Mouse (Mus musculus) T-cell, adult 2 months (primary cell): Measurements from ENCODE around the gene Krt12.

Experiments used
- DNase-seq: peaks from one replicate; pipeline ENCODE4 v3.0.0; 2022; ENCODE audit warnings: low spot score

Gene Krt12

DNA sequence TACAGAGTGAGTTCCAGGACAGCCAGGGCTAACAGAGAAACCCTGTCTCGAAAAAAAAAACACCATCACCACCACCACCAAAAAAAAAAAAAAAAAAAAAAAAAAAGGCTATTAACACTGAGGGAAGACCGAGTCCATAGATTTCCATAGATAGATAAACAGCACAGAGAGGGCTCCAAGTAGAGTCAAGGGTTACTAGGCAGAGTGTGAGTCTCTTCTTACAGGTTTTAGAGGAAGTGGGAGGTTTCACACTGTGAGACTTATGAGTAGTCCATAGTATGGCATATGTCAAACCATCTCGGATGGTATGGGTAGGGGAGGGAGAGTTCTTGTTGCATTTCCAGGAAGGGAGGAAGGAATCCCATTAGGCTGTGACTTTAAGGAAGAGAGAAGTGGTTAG lies 24.0 kb downstream of the Krt12 start:
- no peak for DNase-seq

DNA sequence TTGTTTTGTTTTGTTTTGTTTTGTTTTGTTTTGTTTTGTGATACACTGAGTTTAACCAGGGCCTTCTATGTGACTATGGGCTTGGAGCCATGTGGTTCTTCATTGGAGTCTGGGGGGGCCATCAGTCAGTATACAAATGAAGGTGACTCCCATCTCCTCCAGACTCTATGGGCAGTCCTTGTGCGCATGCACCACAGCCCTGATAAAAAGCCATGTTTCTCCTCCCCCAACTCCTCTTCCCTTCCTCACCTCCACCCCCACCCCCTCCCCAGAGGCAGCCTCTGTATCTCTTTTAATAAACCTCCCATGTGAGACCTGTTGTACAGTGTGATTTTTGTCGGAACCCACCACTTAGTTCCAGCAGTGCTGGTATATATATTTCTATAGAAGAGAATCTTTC lies 25.4 kb downstream of the Krt12 start:
- DNase-seq: no peak

GRCm38 (mm10) chr11:99396034-99396433 lies 26.0 kb downstream of the Krt12 start:
- DNase-seq: no peak

DNA sequence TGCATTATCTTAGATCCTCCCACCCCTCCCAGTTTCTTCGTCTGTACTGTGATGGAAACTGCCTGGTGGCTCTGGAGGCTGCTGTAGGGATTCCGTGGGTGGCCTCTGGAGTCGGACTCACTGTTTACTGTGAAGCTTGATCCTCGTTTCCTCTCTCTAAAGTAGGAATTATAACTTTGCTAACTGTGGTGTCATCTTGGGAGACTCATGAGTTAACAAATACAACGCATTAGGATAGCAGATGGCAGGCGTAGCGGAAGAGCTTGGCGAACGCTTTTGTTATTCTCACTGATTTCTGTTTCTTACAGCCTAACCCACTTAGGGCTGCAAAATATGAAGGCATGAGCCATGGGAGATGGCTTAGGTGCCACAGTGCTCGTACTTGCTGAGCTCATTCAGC lies 29.6 kb downstream of the Krt12 start:
- DNase-seq: no peak

GRCm38 (mm10) chr11:99391375-99391774 lies 30.7 kb downstream of the Krt12 start:
- DNase-seq: no peak

GRCm38 (mm10) chr11:99390866-99391265 lies 31.2 kb downstream of the Krt12 start:
- no peak for DNase-seq

DNA sequence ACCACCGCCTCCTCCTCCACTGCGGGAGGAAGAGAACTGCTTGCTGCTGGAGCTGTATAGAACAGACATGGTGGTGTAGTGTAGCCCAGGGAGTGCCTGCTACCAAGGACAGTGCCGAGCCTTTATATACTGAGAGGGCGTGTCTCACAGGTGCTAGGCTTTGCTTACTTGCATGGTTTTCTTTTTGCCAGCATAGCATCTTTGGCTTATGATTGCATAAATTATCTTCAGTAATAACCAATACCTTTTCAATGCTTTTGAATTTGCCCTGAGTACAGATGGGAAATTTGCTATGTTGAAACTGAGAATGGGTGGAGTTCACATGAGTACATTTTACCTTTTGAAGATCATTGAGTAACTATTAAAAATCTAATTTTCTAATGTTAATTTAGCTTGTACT lies 32.8 kb downstream of the Krt12 start, which contains the start of gene Krt10:
Gene Krt10 (minus strand): TSS at position 101 of the 400 bp plus-strand sequence.
- DNase-seq: no peak

DNA sequence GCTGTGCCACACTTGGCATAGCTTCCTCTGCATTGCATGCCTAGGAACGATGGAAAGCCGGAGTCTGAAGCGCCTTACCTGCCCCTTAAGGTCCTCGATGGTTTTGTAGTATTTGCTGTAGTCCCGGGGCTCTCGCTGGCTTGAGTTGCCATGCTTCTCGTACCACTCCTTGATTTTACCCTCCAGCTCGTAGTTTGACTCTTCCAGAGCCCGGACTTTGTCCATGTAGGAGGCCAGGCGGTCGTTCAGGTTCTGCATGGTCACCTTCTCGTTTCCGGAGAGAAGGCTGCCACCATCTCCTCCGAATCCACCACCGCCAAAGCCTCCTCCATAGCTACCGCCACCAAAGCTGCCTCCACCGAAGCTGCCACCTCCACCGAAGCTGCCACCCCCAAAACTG lies 33.4 kb downstream of the Krt12 start:
- no peak for DNase-seq

- peak; percentile 79 for DNase-seq
Measured at GRCm38 (mm10) chr11:99385813-99386721, 36.0 kb downstream of the Krt12 start.

DNA sequence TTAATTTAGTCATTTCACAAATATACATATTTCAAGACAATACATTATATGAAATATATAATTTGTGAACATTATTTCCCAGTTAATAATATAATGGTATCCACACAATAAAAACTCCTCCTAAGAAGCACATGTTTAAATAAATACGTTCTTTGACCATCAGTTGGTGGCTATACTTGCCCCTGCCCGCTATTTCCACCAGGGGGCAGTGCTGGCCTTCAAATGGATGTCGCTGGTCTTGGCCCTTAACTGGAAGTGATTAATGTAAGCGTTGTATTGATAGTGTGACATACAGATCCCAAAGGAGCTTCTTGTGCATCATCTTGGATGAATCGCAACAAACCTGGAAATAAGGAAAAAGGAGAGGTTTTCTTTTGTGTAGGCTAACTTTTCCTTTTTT lies 42.5 kb downstream of the Krt12 start:
- DNase-seq: peak; percentile 70

- no peak for DNase-seq
Measured at GRCm38 (mm10) chr11:99374803-99375202, 47.3 kb downstream of the Krt12 start, which contains the start of gene Krt28. TSS of gene Krt28 (minus strand) at chr11:99374903.

- no peak for DNase-seq
Measured at GRCm38 (mm10) chr11:99369853-99370451, 52.1 kb downstream of the Krt12 start.

GRCm38 (mm10) chr11:99369229-99369628 lies 52.8 kb downstream of the Krt12 start:
- DNase-seq: no peak

DNA sequence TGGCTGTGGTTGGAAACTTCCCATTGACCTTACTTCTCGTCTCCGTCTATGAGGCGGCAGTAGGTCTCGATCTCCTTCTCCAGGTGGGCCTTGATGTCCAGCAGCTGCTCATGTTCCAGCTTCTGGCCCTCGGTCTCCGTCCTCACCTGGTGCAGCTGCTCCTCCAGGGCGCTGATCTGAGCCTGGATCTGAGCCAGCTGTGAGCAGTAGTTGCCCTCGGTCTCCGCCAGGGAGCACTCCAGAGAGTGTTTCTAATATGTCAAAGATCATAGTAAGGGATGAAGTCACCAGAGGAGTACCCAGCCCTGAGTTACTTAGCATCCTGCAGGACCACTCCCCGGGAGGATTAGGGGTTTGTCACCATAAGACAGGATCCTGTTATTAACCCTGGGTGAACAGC lies 55.3 kb downstream of the Krt12 start:
- no peak for DNase-seq
